Mouse (Mus musculus) liver, embryonic 14.5 days (tissue): Measurements from ENCODE around the gene Hmox2.

Experiments used
- CTCF ChIP-seq: IDR thresholded peaks from 2 replicates; pipeline ENCODE4 v1.5.1; 2016; ENCODE audit warnings: antibody characterized with exemption, low read depth, control low read depth
- EP300 ChIP-seq: IDR thresholded peaks from 2 replicates; pipeline ENCODE4 v1.6.1; 2016; ENCODE audit warnings: antibody characterized with exemption, low read depth

DNA sequence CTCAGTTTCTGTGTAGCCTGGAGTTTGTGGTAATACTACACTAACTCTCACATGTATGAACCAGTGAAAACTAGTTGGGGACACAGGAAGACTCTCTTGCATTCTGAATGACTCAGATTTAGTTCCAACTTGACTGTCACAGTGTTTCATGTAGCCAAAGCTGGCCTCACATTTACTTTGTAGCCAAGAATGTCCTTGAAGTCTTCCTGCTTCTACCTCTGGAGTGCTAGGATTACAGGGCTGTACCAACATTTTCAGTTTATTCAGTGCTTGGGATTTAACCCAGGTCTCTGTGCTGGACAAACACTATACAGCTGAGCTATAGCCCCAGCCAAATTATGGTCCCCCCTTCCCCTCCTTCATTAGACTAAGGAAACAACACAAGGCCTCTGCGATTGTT is 16.0 kb downstream of the Hmox2 start:
- TF ChIP-seq CTCF: no peak
- TF ChIP-seq EP300: no peak
